Mouse (Mus musculus) spleen, adult 10 weeks (tissue): ENCODE data around the gene Gfpt2. TPM values are rescaled to one million over a fixed set of nuclear protein-coding genes. Genes with fewer than 3 reads are reported as not detected.

Source experiments
- polyA plus RNA-seq: library from polyadenylated mRNA; stranded (reverse); fragments of 350-450 nt; fragmentation: Illumina TruSeq; extraction: RNeasy Lipid Tissue Mini Kit (QIAGEN cat#74804); gene quantifications from one replicate; pipeline ENCODE4 v1.2.3, GENCODE M21; 2015; ENCODE audit warnings: low replicate concordance; ENCODE audit not compliant: insufficient read depth

The Gfpt2 gene
- 1.6 TPM for polyA plus RNA-seq

GRCm38 (mm10) chr11:49793619-49794341 lies at the start of gene Gfpt2:
Gene Gfpt2 (plus strand): TSS chr11:49794178.

GRCm38 (mm10) chr11:49846401-49847070 lies 52.6 kb downstream of the Gfpt2 start, which contains the start of gene Mapk9:
Gene Mapk9 (plus strand): TSS chr11:49846751.

Other genes starting within 250 kb of the Gfpt2 start
- gene Olfr1380, start 237.3 kb upstream of the Gfpt2 start, polyA plus RNA-seq: not detected
- 3.9 TPM for gene Flt4, start 184.9 kb upstream of the Gfpt2 start, polyA plus RNA-seq
- not detected for gene Scgb3a1, start 130.6 kb upstream of the Gfpt2 start, polyA plus RNA-seq
- gene Cnot6, start 81.5 kb upstream of the Gfpt2 start, polyA plus RNA-seq: 109 TPM
- gene Mapk9, start 52.6 kb downstream of the Gfpt2 start, polyA plus RNA-seq: 77.1 TPM
- gene Rasgef1c, start 107.7 kb downstream of the Gfpt2 start, polyA plus RNA-seq: not detected
- gene Rnf130, start 231.2 kb downstream of the Gfpt2 start, polyA plus RNA-seq: 159 TPM